Mouse (Mus musculus): ENCODE results near the gene Pde4b.

Gene Pde4b

GRCm38 (mm10) chr4:102398512-102398911 lies 311.2 kb downstream of the Pde4b start:
- DNase-seq (ENCODE audit: low spot score): no peak

GRCm38 (mm10) chr4:102406848-102407247 lies 319.5 kb downstream of the Pde4b start:
- no peak for DNase-seq (ENCODE audit: low spot score)

- no peak for DNase-seq (ENCODE audit: low spot score)
Observed at GRCm38 (mm10) chr4:102408132-102408531, 320.8 kb downstream of the Pde4b start.

GRCm38 (mm10) chr4:102408938-102409337 lies 321.6 kb downstream of the Pde4b start:
- DNase-seq (ENCODE audit: low spot score): no peak

- DNase-seq (ENCODE audit: low spot score): no peak
Observed at GRCm38 (mm10) chr4:102413101-102413500, 325.8 kb downstream of the Pde4b start.

GRCm38 (mm10) chr4:102413794-102414193 lies 326.5 kb downstream of the Pde4b start:
- DNase-seq (ENCODE audit: low spot score): no peak

GRCm38 (mm10) chr4:102414610-102415009 lies 327.3 kb downstream of the Pde4b start:
- no peak for DNase-seq (ENCODE audit: low spot score)

GRCm38 (mm10) chr4:102420794-102421397 lies 333.6 kb downstream of the Pde4b start:
- DNase-seq (ENCODE audit: low spot score): no peak

- no peak for DNase-seq (ENCODE audit: low spot score)
Observed at GRCm38 (mm10) chr4:102421398-102421859, 334.1 kb downstream of the Pde4b start.

- no peak for DNase-seq (ENCODE audit: low spot score)
Observed at GRCm38 (mm10) chr4:102424104-102424503, 336.8 kb downstream of the Pde4b start.

- DNase-seq (ENCODE audit: low spot score): no peak
Observed at GRCm38 (mm10) chr4:102425422-102425821, 338.1 kb downstream of the Pde4b start.

GRCm38 (mm10) chr4:102429730-102430341 lies 342.5 kb downstream of the Pde4b start:
- DNase-seq (ENCODE audit: low spot score): no peak

- no peak for DNase-seq (ENCODE audit: low spot score)
Observed at GRCm38 (mm10) chr4:102432040-102432782, 344.9 kb downstream of the Pde4b start.

- no peak for DNase-seq (ENCODE audit: low spot score)
Observed at GRCm38 (mm10) chr4:102439401-102440118, 352.2 kb downstream of the Pde4b start.

- DNase-seq (ENCODE audit: low spot score): no peak
Observed at GRCm38 (mm10) chr4:102440119-102440481, 352.8 kb downstream of the Pde4b start.

- no peak for DNase-seq (ENCODE audit: low spot score)
Observed at GRCm38 (mm10) chr4:102443533-102443932, 356.2 kb downstream of the Pde4b start.

- DNase-seq (ENCODE audit: low spot score): no peak
Observed at GRCm38 (mm10) chr4:102444501-102444900, 357.2 kb downstream of the Pde4b start.

- DNase-seq (ENCODE audit: low spot score): no peak
Observed at GRCm38 (mm10) chr4:102446160-102446945, 359.0 kb downstream of the Pde4b start.

GRCm38 (mm10) chr4:102456426-102456825 lies 369.1 kb downstream of the Pde4b start:
- DNase-seq (ENCODE audit: low spot score): no peak

GRCm38 (mm10) chr4:102459216-102459999 lies 372.1 kb downstream of the Pde4b start:
- DNase-seq (ENCODE audit: low spot score): no peak

GRCm38 (mm10) chr4:102478104-102478503 lies 390.8 kb downstream of the Pde4b start:
- DNase-seq (ENCODE audit: low spot score): no peak

All from ovary, adult 18-20 months (tissue).